ENCODE assay signal across 19 mouse cellular contexts in genomic region chr6:145585052-145585973, GRCm38 (mm10). TPM values are rescaled to one million over a fixed set of nuclear protein-coding genes. Genes with fewer than 3 reads are reported as not detected.
A peak's percentile ranks its signal among the peaks of the same experiment; 100 is the strongest.
DNase-seq lines count a peak whose midpoint lies in the region; ATAC-seq and TF ChIP-seq lines count a peak whose summit lies in the region.
"Had no signal": no experiment of that assay in that cellular context is flagged by ENCODE, and none has a peak within 500 bp of the region (broad histone marks: within the 10 kb centered on the region; RNA-seq: fewer than 3 reads in every experiment).

No protein-coding gene starts in this region.

- no peak overlapping the region for H3K27ac ChIP-seq in heart, embryonic 13.5 days (replicated peaks)
- peak overlapping the region; percentile 32 for H3K27ac ChIP-seq in hindbrain, postnatal 0 days
- no peak overlapping the region for H3K27ac ChIP-seq in cerebellum, adult 2 months (ENCODE audit: insufficient read depth, low read length)
- H3K27ac ChIP-seq: embryonic facial prominence, embryonic 12.5 days; gastrocnemius, adult 2 months had no signal

- H3K4me2 ChIP-seq in heart, embryonic 13.5 days = 0 out of 2 replicates have a peak overlapping the region, but pooled peaks have one; percentile 29
- peak overlapping the region; percentile 35 for H3K4me2 ChIP-seq in hindbrain, postnatal 0 days (ENCODE audit: low read depth, low read length)
- H3K4me2 ChIP-seq: embryonic facial prominence, embryonic 12.5 days had no signal

- H3K36me3 ChIP-seq in heart, embryonic 13.5 days = no peaks in the 10 kb centered on the region
- H3K36me3 ChIP-seq in hindbrain, postnatal 0 days (ENCODE audit: insufficient read depth, low read length) = no peaks in the 10 kb centered on the region
- H3K36me3 ChIP-seq: embryonic facial prominence, embryonic 12.5 days had no signal

- H3K9me3 ChIP-seq in heart, embryonic 13.5 days = no peaks in the 10 kb centered on the region
- no peaks in the 10 kb centered on the region for H3K9me3 ChIP-seq in hindbrain, postnatal 0 days (ENCODE audit: low read length)
- H3K9me3 ChIP-seq: embryonic facial prominence, embryonic 12.5 days had no signal

- H3K27me3 ChIP-seq in heart, embryonic 13.5 days (replicated peaks) = no peaks in the 10 kb centered on the region
- H3K27me3 ChIP-seq in hindbrain, postnatal 0 days (ENCODE audit: insufficient read depth, low read length) = no peaks in the 10 kb centered on the region
- no peaks in the 10 kb centered on the region for H3K27me3 ChIP-seq in cerebellum, adult 2 months (ENCODE audit: control insufficient read depth, insufficient read depth, low read length)
- H3K27me3 ChIP-seq: embryonic facial prominence, embryonic 12.5 days had no signal

- no peak for TF ChIP-seq POLR2A in cerebellum, adult 2 months (IDR thresholded peaks at IDR 0.05; ENCODE audit: borderline replicate concordance, insufficient read depth, low read length)

- H3K4me3 ChIP-seq in heart, embryonic 13.5 days = no peak overlapping the region
- no peak overlapping the region for H3K4me3 ChIP-seq in hindbrain, postnatal 0 days (ENCODE audit: low read length)
- no peak overlapping the region for H3K4me3 ChIP-seq in cerebellum, adult 2 months (replicated peaks; ENCODE audit: insufficient read depth, low read depth, low read length)
- H3K4me3 ChIP-seq: embryonic facial prominence, embryonic 12.5 days; gastrocnemius, adult 2 months had no signal

- no peak for TF ChIP-seq CTCF in hindbrain, postnatal 0 days (IDR thresholded peaks at IDR 0.05; ENCODE audit: low read depth)
- no peak for TF ChIP-seq CTCF in cerebellum, adult 2 months (IDR thresholded peaks at IDR 0.05; ENCODE audit: borderline replicate concordance, insufficient read depth, low read depth, low read length)

- DNase-seq in heart, postnatal 25 days (ENCODE audit: low spot score) = no peak
- peak; percentile 11 to 21 for DNase-seq in right cerebral cortex, adult 2 months (ENCODE audit: low spot score in 2 of 2)
- no peak for DNase-seq in right cerebral cortex, postnatal 14 days
- DNase-seq in hindbrain, postnatal 0 days (ENCODE audit: low spot score) = peak; percentile 55
- DNase-seq in cerebellum, postnatal 10 days = no peak
- no peak for DNase-seq in spleen, postnatal 4 days (ENCODE audit: low spot score in 2 of 2)
- no peak for DNase-seq in cerebellum, adult 2 months
- DNase-seq: cerebellum, adult 9-10 months; gastrocnemius, adult 2 months; heart, postnatal 14 days; thymus, postnatal 36 days had no signal

- no peak overlapping the region for H3K9ac ChIP-seq in heart, embryonic 13.5 days
- H3K9ac ChIP-seq in hindbrain, postnatal 0 days (replicated peaks; ENCODE audit: low read length) = no peak overlapping the region
- H3K9ac ChIP-seq: embryonic facial prominence, embryonic 12.5 days had no signal

- 62% methylated on average over 21 of the region's 21 CpGs for WGBS in heart, embryonic 13.5 days
- WGBS in hindbrain, postnatal 0 days = 28% methylated on average over 21 of the region's 21 CpGs
- 65% methylated on average over 21 of the region's 21 CpGs for WGBS in cerebellum, adult 2 months

- intact Hi-C loops in heart, postnatal 25 days (cut with DNase I) = no loop called here

- H3K4me1 ChIP-seq in heart, embryonic 13.5 days = peaks cover 20% of the 10 kb centered on the region
- peaks cover 12% of the 10 kb centered on the region for H3K4me1 ChIP-seq in hindbrain, postnatal 0 days (ENCODE audit: insufficient read depth, low read length)
- peaks cover 10% of the 10 kb centered on the region for H3K4me1 ChIP-seq in cerebellum, adult 2 months (ENCODE audit: control insufficient read depth, insufficient read depth, low read length)
- H3K4me1 ChIP-seq: embryonic facial prominence, embryonic 12.5 days had no signal

- ATAC-seq in heart, embryonic 13.5 days (ENCODE audit: extremely low read depth, insufficient number of reproducible peaks, low FRiP score, low TSS enrichment) = no peak
- ATAC-seq in hindbrain, postnatal 0 days = peak; percentile 83
- ATAC-seq: lung, postnatal 0 days had no signal

RNA-seq across cellular contexts. Expression of gene Lmntd1, which starts 28.8 kb away (rescaled TPM):
- 8.7 and 10.1 TPM in 2 replicates for polyA plus RNA-seq in heart, embryonic 13.5 days (2015; fragmentation: Nextera tagmentation; extraction: Ambion mirVana)
- total RNA-seq in heart, postnatal 25 days (2021) = 1 to 10 TPM; 2.1 to 2.3 TPM
- 1.2 and 1.5 TPM in 2 replicates for total RNA-seq in hindbrain, postnatal 0 days (2014; rRNA removed)
- polyA plus RNA-seq in hindbrain, postnatal 0 days (2015; fragmentation: Nextera tagmentation; extraction: Ambion mirVana) = 1.8 and 2.3 TPM in 2 replicates
- 0.70 and 1.2 TPM in 2 replicates for polyA plus RNA-seq in cerebellum, adult 2 months (2012; rRNA removed)
- total RNA-seq: liver, adult 2 months; MEL had no signal
- polyA plus RNA-seq: C2C12; liver, adult 2 months had no signal

RNA-seq across cellular contexts. Expression of gene Tuba3b, which starts 30.2 kb away (rescaled TPM):
- 0.10 TPM in 1 of 2 replicates, not detected in the other for polyA plus RNA-seq in heart, embryonic 13.5 days (2015; fragmentation: Nextera tagmentation; extraction: Ambion mirVana)
- total RNA-seq in heart, postnatal 25 days (2021) = under 1 TPM in 1 of 2 experiments, not detected in 1; 0.20 TPM
- 0.11 TPM in 1 of 2 replicates, not detected in the other for total RNA-seq in hindbrain, postnatal 0 days (2014; rRNA removed)
- not detected in 2 replicates for polyA plus RNA-seq in hindbrain, postnatal 0 days (2015; fragmentation: Nextera tagmentation; extraction: Ambion mirVana)
- not detected in 2 replicates for polyA plus RNA-seq in cerebellum, adult 2 months (2012; rRNA removed)
- total RNA-seq: gastrocnemius, adult 2 months; layer of hippocampus, postnatal 10 days; liver, adult 2 months had no signal
- polyA plus RNA-seq: embryonic facial prominence, embryonic 12.5 days; kidney, embryonic 14.5 days; liver, adult 2 months; lung, postnatal 0 days had no signal

Comparison
In these comparisons a context has a peak if more than half of its experiments do, and no peak if none do; other contexts are left out.
1. DNase-seq: peak in right cerebral cortex, adult 2 months (2 of 2) and hindbrain, postnatal 0 days (single experiment); none in heart, postnatal 25 days (single experiment), right cerebral cortex, postnatal 14 days (single experiment), cerebellum, postnatal 10 days (0 of 2), spleen, postnatal 4 days (0 of 2) and cerebellum, adult 2 months (0 of 2).